Mouse (Mus musculus): Measurements from ENCODE around the gene Rab23.

DNA sequence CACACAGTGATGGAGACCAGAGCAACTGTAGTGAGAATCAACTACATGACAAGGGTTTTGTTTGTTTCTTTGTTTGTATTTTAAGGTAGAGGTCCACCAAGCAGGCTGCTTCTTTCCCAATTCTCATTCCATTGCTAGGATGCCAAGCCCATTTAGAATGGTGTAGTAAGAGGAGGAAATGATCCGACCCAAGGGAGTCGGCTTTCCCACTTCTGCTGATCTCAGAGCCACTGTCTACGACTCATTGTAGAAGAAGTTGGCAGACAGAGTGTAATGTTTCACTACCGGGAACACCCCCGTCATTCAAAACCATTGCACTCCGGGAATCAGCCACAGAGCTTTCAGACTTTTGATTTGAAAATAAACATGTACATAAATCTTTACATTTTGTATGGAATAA, 4.8 kb downstream of the Rab23 start:
- TF ChIP-seq POLR2A (IDR thresholded peaks at IDR 0.05; ENCODE audit: borderline replicate concordance, low read depth, low read length): no peak
- no peak for TF ChIP-seq CTCF (IDR thresholded peaks at IDR 0.05; ENCODE audit: low read depth, low read length)
